Comparison of ENCODE assay signal across 12 mouse cellular contexts in the genomic region with DNA sequence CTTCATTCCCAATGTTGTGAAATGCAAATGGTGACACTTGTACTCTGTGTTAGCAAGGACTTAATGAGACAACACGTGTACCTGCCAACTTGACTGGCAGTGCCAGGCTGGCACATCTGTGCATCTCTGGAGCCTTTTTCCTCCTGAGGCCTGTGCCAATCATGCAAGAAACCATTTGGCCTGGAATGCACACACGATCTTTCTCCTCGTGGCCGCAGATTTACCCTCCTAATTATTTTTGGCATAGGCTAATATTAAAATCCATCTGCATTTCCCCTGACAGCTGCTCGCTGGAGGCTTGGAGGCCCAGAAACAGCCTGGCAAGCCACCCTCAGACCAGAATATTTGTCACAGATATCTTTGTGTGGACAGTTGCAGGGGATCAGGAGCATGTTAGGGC. TPM values are rescaled to one million over a fixed set of nuclear protein-coding genes. Genes with fewer than 3 reads are reported as not detected.
A peak's percentile ranks its signal among the peaks of the same experiment; 100 is the strongest.
DNase-seq lines count a peak whose midpoint lies in the region; ATAC-seq and TF ChIP-seq lines count a peak whose summit lies in the region.
"Had no signal": no experiment of that assay in that cellular context is flagged by ENCODE, and none has a peak within 500 bp of the region (broad histone marks: within the 10 kb centered on the region; RNA-seq: fewer than 3 reads in every experiment).

No protein-coding gene starts in this region.

- no peak for TF ChIP-seq CTCF in forebrain, postnatal 0 days (IDR thresholded peaks at IDR 0.05; ENCODE audit: low read depth)
- no peak for TF ChIP-seq CTCF in lung, postnatal 0 days (IDR thresholded peaks at IDR 0.05)

- no peak for ATAC-seq in heart, embryonic 16.5 days (replicated peaks; ENCODE audit: extremely low read depth, insufficient read depth, low FRiP score)
- ATAC-seq in midbrain, embryonic 13.5 days = no peak
- ATAC-seq in midbrain, embryonic 11.5 days (ENCODE audit: low FRiP score) = no peak
- ATAC-seq in forebrain, postnatal 0 days = no peak
- no peak for ATAC-seq in stomach, embryonic 14.5 days (ENCODE audit: insufficient number of reproducible peaks, insufficient read depth, low FRiP score, low read depth)
- no peak for ATAC-seq in lung, postnatal 0 days

- no peak overlapping the region for H3K4me3 ChIP-seq in heart, embryonic 16.5 days (ENCODE audit: low read length)
- H3K4me3 ChIP-seq in midbrain, embryonic 13.5 days (replicated peaks) = no peak overlapping the region
- H3K4me3 ChIP-seq in midbrain, embryonic 11.5 days (ENCODE audit: low read depth, low read length) = no peak overlapping the region
- H3K4me3 ChIP-seq in forebrain, postnatal 0 days (ENCODE audit: low read depth, low read length) = no peak overlapping the region
- H3K4me3 ChIP-seq in stomach, embryonic 14.5 days (ENCODE audit: low read depth, low read length) = no peak overlapping the region
- H3K4me3 ChIP-seq in lung, postnatal 0 days (ENCODE audit: low read depth, low read length) = no peak overlapping the region
- H3K4me3 ChIP-seq: gastrocnemius, adult 2 months; heart, embryonic 10.5 days had no signal

- no peaks in the 10 kb centered on the region for H3K36me3 ChIP-seq in heart, embryonic 16.5 days (ENCODE audit: control insufficient read depth, insufficient read depth)
- peaks cover 11% of the 10 kb centered on the region; the same call in 1 of the 2 replicates for H3K36me3 ChIP-seq in midbrain, embryonic 13.5 days
- H3K36me3 ChIP-seq in midbrain, embryonic 11.5 days (ENCODE audit: control insufficient read depth, insufficient read depth, low read length) = no peaks in the 10 kb centered on the region
- no peaks in the 10 kb centered on the region for H3K36me3 ChIP-seq in forebrain, postnatal 0 days (ENCODE audit: insufficient read depth)
- H3K36me3 ChIP-seq in stomach, embryonic 14.5 days (ENCODE audit: control insufficient read depth, insufficient read depth, low read length) = no peaks in the 10 kb centered on the region; the same call in 1 of the 2 replicates
- H3K36me3 ChIP-seq in lung, postnatal 0 days (ENCODE audit: insufficient read depth, low read length) = peaks cover 24% of the 10 kb centered on the region; the same call in 1 of the 2 replicates
- H3K36me3 ChIP-seq: heart, embryonic 10.5 days had no signal

- DNase-seq in heart, postnatal 10 days = no peak
- DNase-seq in midbrain, embryonic 11.5 days (ENCODE audit: low spot score, missing footprints) = no peak
- DNase-seq in forebrain, postnatal 0 days = peak; percentile 28
- no peak for DNase-seq in cerebellum, postnatal 36 days
- no peak for DNase-seq in lung, postnatal 0 days (ENCODE audit: low spot score)
- DNase-seq: gastrocnemius, adult 2 months; kidney, postnatal 25 days; lung, postnatal 36 days had no signal

- H3K9me3 ChIP-seq in heart, embryonic 16.5 days (replicated peaks; ENCODE audit: control insufficient read depth, low read length) = no peaks in the 10 kb centered on the region
- no peaks in the 10 kb centered on the region for H3K9me3 ChIP-seq in midbrain, embryonic 13.5 days
- H3K9me3 ChIP-seq in midbrain, embryonic 11.5 days (ENCODE audit: control insufficient read depth, low read length) = no peaks in the 10 kb centered on the region
- no peaks in the 10 kb centered on the region for H3K9me3 ChIP-seq in forebrain, postnatal 0 days (ENCODE audit: low read length)
- no peaks in the 10 kb centered on the region for H3K9me3 ChIP-seq in stomach, embryonic 14.5 days (ENCODE audit: control insufficient read depth, low read depth, low read length)
- H3K9me3 ChIP-seq in lung, postnatal 0 days (ENCODE audit: low read length) = no peaks in the 10 kb centered on the region
- H3K9me3 ChIP-seq: heart, embryonic 10.5 days had no signal

- peaks cover 41% of the 10 kb centered on the region for H3K4me1 ChIP-seq in heart, embryonic 16.5 days (ENCODE audit: control insufficient read depth, insufficient read depth, low read length)
- peaks cover 68% of the 10 kb centered on the region for H3K4me1 ChIP-seq in midbrain, embryonic 13.5 days (replicated peaks)
- peaks cover 22% of the 10 kb centered on the region for H3K4me1 ChIP-seq in midbrain, embryonic 11.5 days (ENCODE audit: control insufficient read depth, insufficient read depth, low read length)
- H3K4me1 ChIP-seq in forebrain, postnatal 0 days (ENCODE audit: insufficient read depth) = peaks cover 29% of the 10 kb centered on the region
- H3K4me1 ChIP-seq in stomach, embryonic 14.5 days (ENCODE audit: control insufficient read depth, insufficient read depth, low read length) = peaks cover 39% of the 10 kb centered on the region
- H3K4me1 ChIP-seq in lung, postnatal 0 days (ENCODE audit: insufficient read depth, low read depth, low read length) = peaks cover 40% of the 10 kb centered on the region

- TF ChIP-seq EP300 in lung, postnatal 0 days (IDR thresholded peaks at IDR 0.05) = no peak

- 57% methylated on average over 5 of the region's 5 CpGs for WGBS in heart, embryonic 16.5 days
- 67% methylated on average over 5 of the region's 5 CpGs for WGBS in midbrain, embryonic 13.5 days
- WGBS in midbrain, embryonic 11.5 days = 85% methylated on average over 5 of the region's 5 CpGs
- 25% methylated on average over 5 of the region's 5 CpGs for WGBS in forebrain, postnatal 0 days
- WGBS in stomach, embryonic 14.5 days = 70% methylated on average over 5 of the region's 5 CpGs
- WGBS in lung, postnatal 0 days = 66% methylated on average over 5 of the region's 5 CpGs

- H3K27ac ChIP-seq in heart, embryonic 16.5 days (ENCODE audit: low read length) = peak overlapping the region; percentile 51
- H3K27ac ChIP-seq in midbrain, embryonic 13.5 days = peak overlapping the region; percentile 40
- H3K27ac ChIP-seq in midbrain, embryonic 11.5 days (ENCODE audit: low read depth, low read length) = no peak overlapping the region
- no peak overlapping the region for H3K27ac ChIP-seq in forebrain, postnatal 0 days (ENCODE audit: low read depth, low read length)
- H3K27ac ChIP-seq in stomach, embryonic 14.5 days (ENCODE audit: low read length) = peak overlapping the region; percentile 28; the same call in 1 of the 2 replicates
- H3K27ac ChIP-seq in lung, postnatal 0 days (ENCODE audit: low read length) = no peak overlapping the region
- H3K27ac ChIP-seq: gastrocnemius, adult 2 months; heart, embryonic 10.5 days had no signal

- no peaks in the 10 kb centered on the region for H3K27me3 ChIP-seq in heart, embryonic 16.5 days (ENCODE audit: control insufficient read depth, insufficient read depth, low read length)
- no peaks in the 10 kb centered on the region for H3K27me3 ChIP-seq in midbrain, embryonic 13.5 days
- H3K27me3 ChIP-seq in midbrain, embryonic 11.5 days (ENCODE audit: control insufficient read depth, insufficient read depth, low read length) = no peaks in the 10 kb centered on the region
- no peaks in the 10 kb centered on the region for H3K27me3 ChIP-seq in forebrain, postnatal 0 days (ENCODE audit: insufficient read depth, low read length)
- H3K27me3 ChIP-seq in stomach, embryonic 14.5 days (ENCODE audit: control insufficient read depth, insufficient read depth, low read length) = no peaks in the 10 kb centered on the region
- no peaks in the 10 kb centered on the region for H3K27me3 ChIP-seq in lung, postnatal 0 days (replicated peaks; ENCODE audit: insufficient read depth, low read length)

- no peak overlapping the region for H3K4me2 ChIP-seq in heart, embryonic 16.5 days (ENCODE audit: low read depth, low read length)
- no peak overlapping the region for H3K4me2 ChIP-seq in midbrain, embryonic 13.5 days (replicated peaks)
- H3K4me2 ChIP-seq in midbrain, embryonic 11.5 days = no peak overlapping the region
- no peak overlapping the region for H3K4me2 ChIP-seq in forebrain, postnatal 0 days (ENCODE audit: low read depth)
- no peak overlapping the region for H3K4me2 ChIP-seq in stomach, embryonic 14.5 days (replicated peaks; ENCODE audit: low read depth, low read length)
- H3K4me2 ChIP-seq in lung, postnatal 0 days (replicated peaks; ENCODE audit: low read depth, low read length) = no peak overlapping the region

- intact Hi-C loops in heart, postnatal 10 days (cut with DNase I) = no loop called here

- H3K9ac ChIP-seq in heart, embryonic 16.5 days (ENCODE audit: low read length) = no peak overlapping the region; the same call in 1 of the 2 replicates
- no peak overlapping the region for H3K9ac ChIP-seq in midbrain, embryonic 13.5 days (replicated peaks)
- no peak overlapping the region for H3K9ac ChIP-seq in midbrain, embryonic 11.5 days (ENCODE audit: low read length)
- no peak overlapping the region for H3K9ac ChIP-seq in forebrain, postnatal 0 days
- no peak overlapping the region for H3K9ac ChIP-seq in stomach, embryonic 14.5 days (replicated peaks; ENCODE audit: low read depth, low read length)
- no peak overlapping the region for H3K9ac ChIP-seq in lung, postnatal 0 days (replicated peaks; ENCODE audit: low read depth)

RNA-seq across cellular contexts. Expression of gene Nkd1, which starts 56.5 kb away (rescaled TPM):
- 12.3 and 15.4 TPM in 2 replicates for polyA plus RNA-seq in heart, embryonic 16.5 days (2015; fragmentation: Nextera tagmentation; extraction: Ambion mirVana)
- total RNA-seq in heart, postnatal 10 days (2021) = 1 to 10 TPM; 5.1 to 5.4 TPM
- polyA plus RNA-seq in midbrain, embryonic 13.5 days (2015; fragmentation: Nextera tagmentation; extraction: Ambion mirVana) = 68.4 and 79.8 TPM in 2 replicates
- 50.5 and 61.1 TPM in 2 replicates for polyA plus RNA-seq in midbrain, embryonic 11.5 days (2014; fragmentation: Nextera tagmentation; extraction: Ambion mirVana)
- 18.8 and 22.8 TPM in 2 replicates for total RNA-seq in forebrain, postnatal 0 days (2014; rRNA removed)
- polyA plus RNA-seq in forebrain, postnatal 0 days (2015; fragmentation: Nextera tagmentation; extraction: Ambion mirVana) = 30.5 and 33.6 TPM in 2 replicates
- 31.2 and 33.7 TPM in 2 replicates for polyA plus RNA-seq in stomach, embryonic 14.5 days (2014; fragmentation: Nextera tagmentation; extraction: Ambion mirVana)
- polyA plus RNA-seq in lung, postnatal 0 days (2015; fragmentation: Nextera tagmentation; extraction: Ambion mirVana) = 113 and 123 TPM in 2 replicates

RNA-seq across cellular contexts. Expression of gene Snx20, which starts 58.3 kb away (rescaled TPM):
- 2.4 and 3.2 TPM in 2 replicates for polyA plus RNA-seq in heart, embryonic 16.5 days (2015; fragmentation: Nextera tagmentation; extraction: Ambion mirVana)
- 1 to 10 TPM; 1.5 to 2.0 TPM for total RNA-seq in heart, postnatal 10 days (2021)
- 0.90 and 1.1 TPM in 2 replicates for polyA plus RNA-seq in midbrain, embryonic 13.5 days (2015; fragmentation: Nextera tagmentation; extraction: Ambion mirVana)
- polyA plus RNA-seq in midbrain, embryonic 11.5 days (2014; fragmentation: Nextera tagmentation; extraction: Ambion mirVana) = 0.74 and 1.4 TPM in 2 replicates
- 1.5 and 1.6 TPM in 2 replicates for total RNA-seq in forebrain, postnatal 0 days (2014; rRNA removed)
- 1.9 and 2.0 TPM in 2 replicates for polyA plus RNA-seq in forebrain, postnatal 0 days (2015; fragmentation: Nextera tagmentation; extraction: Ambion mirVana)
- polyA plus RNA-seq in stomach, embryonic 14.5 days (2014; fragmentation: Nextera tagmentation; extraction: Ambion mirVana) = 1.2 and 2.4 TPM in 2 replicates
- 5.4 and 6.5 TPM in 2 replicates for polyA plus RNA-seq in lung, postnatal 0 days (2015; fragmentation: Nextera tagmentation; extraction: Ambion mirVana)

Comparison
In these comparisons a context has a peak if more than half of its experiments do, and no peak if none do; other contexts are left out.
1. H3K27ac ChIP-seq: peak in heart, embryonic 16.5 days (single experiment), midbrain, embryonic 13.5 days (single experiment) and stomach, embryonic 14.5 days (single experiment); none in midbrain, embryonic 11.5 days (single experiment), forebrain, postnatal 0 days (single experiment) and lung, postnatal 0 days (single experiment).